Mouse (Mus musculus) kidney, postnatal 14 days (tissue): ENCODE measurements around the gene Fam243.

Experiments used
- DNase-seq: peaks from one replicate; pipeline ENCODE4 v3.0.0; 2022; ENCODE audit warnings: mixed read lengths

Fam243 gene

GRCm38 (mm10) chr16:92321341-92321740 lies at the start of gene Fam243:
Gene Fam243 (minus strand): TSS chr16:92321441.
- DNase-seq = no peak

DNA sequence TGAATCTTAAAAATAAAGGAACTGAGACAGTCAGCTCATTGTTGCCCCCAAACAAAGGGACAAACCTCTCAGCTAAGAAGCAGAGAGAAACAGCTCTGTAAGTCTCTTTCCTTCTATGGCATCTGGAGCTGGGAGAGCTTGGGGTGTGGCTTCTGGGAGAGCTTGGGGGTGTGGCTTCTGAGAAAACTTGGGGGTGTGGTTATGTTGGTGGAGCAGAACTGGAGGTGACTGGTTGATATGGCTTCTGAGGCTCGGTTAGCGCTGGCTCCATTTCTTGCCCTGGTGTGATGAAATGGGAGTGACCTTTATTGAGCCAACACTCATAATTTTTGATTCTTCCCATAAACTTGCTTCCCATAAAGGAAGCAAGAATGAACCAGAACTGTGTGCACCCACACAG lies 48.0 kb upstream of the Fam243 start:
- DNase-seq = peak; percentile 62

GRCm38 (mm10) chr16:92365477-92365876 lies 44.2 kb upstream of the Fam243 start:
- DNase-seq = no peak

- no peak for DNase-seq
Observed at GRCm38 (mm10) chr16:92360711-92361110, 39.5 kb upstream of the Fam243 start.

- DNase-seq = no peak
Observed at GRCm38 (mm10) chr16:92359229-92359628, 38.0 kb upstream of the Fam243 start, which contains the start of gene Kcne1. Gene Kcne1 (minus strand): TSS chr16:92359468.

DNA sequence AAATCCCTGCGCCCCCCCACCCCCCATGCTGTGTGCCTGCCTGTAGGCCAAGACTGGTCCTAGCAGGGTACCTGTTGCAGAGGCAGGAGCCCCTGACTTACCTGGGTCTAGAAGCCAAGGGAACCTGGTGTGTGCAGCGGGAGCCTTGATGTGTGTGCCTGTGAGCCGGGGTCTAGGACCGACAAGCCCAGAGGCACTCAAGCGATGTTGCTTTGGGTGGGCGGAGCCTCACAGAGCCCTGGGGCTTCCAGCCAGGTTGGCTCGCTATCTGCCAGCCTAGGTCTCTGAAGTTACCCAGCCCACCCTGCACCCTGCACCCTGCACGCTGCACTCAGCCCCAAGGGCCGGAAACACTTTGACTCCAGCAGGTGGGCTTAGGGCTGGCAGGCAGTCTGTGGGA lies 37.5 kb upstream of the Fam243 start:
- no peak for DNase-seq

GRCm38 (mm10) chr16:92357566-92357965 lies 36.3 kb upstream of the Fam243 start:
- DNase-seq = no peak

- DNase-seq = no peak
Observed at GRCm38 (mm10) chr16:92357023-92357422, 35.8 kb upstream of the Fam243 start.

GRCm38 (mm10) chr16:92355982-92356381 lies 34.7 kb upstream of the Fam243 start:
- no peak for DNase-seq

DNA sequence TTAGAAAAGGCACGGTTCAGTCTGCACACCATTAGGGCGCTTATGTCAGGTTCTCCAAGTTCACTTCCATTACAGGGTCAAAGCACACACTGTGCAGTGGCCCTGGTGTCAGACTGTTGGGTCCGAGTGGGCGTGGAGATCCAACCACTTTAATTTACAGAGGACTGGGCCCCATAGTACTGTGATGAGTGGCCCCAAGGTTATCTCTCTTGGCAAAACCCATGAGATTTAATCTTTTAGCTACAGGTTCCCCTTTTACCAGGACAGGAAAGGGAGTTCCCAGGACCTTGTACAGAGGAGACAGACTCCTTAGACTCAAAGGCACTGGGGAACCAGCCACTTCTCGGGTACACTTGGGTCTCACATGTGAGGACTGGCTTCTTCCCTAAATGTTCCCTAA lies 34.1 kb upstream of the Fam243 start:
- DNase-seq = no peak

- no peak for DNase-seq
Observed at GRCm38 (mm10) chr16:92353897-92354296, 32.7 kb upstream of the Fam243 start.

- DNase-seq = no peak
Observed at GRCm38 (mm10) chr16:92353295-92353694, 32.1 kb upstream of the Fam243 start.

- DNase-seq = no peak
Observed at GRCm38 (mm10) chr16:92348941-92349340, 27.7 kb upstream of the Fam243 start.

- no peak for DNase-seq
Observed at GRCm38 (mm10) chr16:92346297-92346916, 25.2 kb upstream of the Fam243 start.

GRCm38 (mm10) chr16:92345177-92345576 lies 23.9 kb upstream of the Fam243 start:
- no peak for DNase-seq

- peak; percentile 72 for DNase-seq
Observed at GRCm38 (mm10) chr16:92340612-92341511, 19.6 kb upstream of the Fam243 start.

DNA sequence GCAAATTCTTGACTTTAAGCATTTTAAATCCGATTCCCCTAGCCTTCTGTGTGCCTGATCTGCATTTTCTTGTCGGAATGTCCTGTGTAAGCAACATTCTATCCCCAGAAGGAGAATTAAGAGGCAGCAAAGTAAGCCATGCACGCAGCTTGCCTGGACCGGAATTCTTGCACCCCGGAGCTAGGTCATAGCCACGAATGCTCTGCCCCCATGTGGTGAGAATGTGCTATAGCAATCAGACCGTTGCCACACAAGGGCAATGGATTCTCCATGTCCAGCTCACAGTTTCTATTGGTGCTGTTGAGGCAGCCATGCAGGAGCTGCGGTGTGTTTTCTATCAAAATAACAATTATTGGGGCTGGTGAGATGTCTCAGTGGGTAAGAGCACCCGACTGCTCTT lies 15.0 kb upstream of the Fam243 start:
- peak; percentile 89 for DNase-seq

DNA sequence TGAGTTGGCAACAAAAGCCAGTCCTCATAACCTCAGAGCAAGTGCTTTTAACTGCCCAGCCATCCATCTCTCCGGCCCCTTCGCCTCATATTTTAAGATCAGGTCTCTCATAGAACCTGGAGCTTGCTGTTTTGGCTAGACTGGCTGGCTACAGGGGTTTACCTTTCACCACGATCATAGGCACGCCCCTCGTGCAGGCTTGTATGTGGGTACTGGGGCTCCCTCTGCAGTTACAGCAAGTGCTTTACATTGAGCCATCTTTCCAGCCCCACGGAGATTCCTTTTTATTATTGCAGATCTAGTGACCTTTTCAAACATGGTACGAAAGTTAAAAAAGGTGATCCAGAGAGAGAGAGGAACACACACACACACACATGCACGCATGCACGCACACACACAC lies 13.4 kb upstream of the Fam243 start:
- no peak for DNase-seq

DNA sequence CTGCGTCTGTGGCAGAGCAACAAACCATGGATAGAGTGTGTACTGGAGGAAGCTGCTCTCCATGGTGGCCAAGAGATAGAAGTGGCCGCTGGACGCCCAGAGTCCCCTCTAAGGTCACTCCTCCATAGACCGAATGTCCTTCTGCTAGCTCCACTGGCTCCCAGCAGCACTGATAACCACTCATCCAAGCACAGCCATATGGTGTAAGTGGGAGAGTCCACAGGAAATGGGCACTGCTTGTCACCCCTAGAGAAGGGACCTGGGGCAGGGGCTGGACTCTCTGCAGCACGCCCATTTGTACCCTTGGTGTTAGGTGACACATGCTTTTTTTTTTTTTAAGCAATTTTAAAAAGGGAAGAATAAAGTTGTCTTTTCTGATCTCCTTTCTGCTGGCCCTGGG lies 9.7 kb upstream of the Fam243 start:
- DNase-seq = no peak

- no peak for DNase-seq
Observed at GRCm38 (mm10) chr16:92327911-92328310, 6.7 kb upstream of the Fam243 start.

DNA sequence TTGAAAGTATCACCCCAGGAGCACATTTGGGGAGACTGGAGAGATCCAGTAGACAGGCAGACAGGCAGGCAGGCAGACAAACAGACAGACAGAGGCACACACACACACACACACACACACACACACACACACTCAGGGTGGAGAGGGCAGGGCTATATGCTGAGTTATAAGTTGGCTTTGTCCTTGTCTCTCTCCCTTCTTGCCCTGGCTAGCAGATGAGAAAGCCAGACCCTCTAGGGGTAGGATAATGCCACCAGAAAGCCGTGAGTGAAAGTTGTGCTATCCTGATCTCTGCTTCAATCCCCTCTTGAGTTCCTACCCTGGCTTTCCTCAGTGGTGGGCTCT lies 3.8 kb upstream of the Fam243 start:
- DNase-seq = no peak

GRCm38 (mm10) chr16:92324309-92325061 lies 3.2 kb upstream of the Fam243 start:
- DNase-seq = no peak

GRCm38 (mm10) chr16:92320361-92320760 lies 880 bp downstream of the Fam243 start:
- DNase-seq = no peak
